Mouse (Mus musculus): ENCODE results near the gene Myo5c. TPM values are rescaled to one million over a fixed set of nuclear protein-coding genes. Genes with fewer than 3 reads are reported as not detected.
A peak's percentile ranks its signal among the peaks of the same experiment; 100 is the strongest.

Myo5c gene
- total and polyA plus RNA-seq, 3 experiments, result 0.13 TPM; not detected in 2

DNA sequence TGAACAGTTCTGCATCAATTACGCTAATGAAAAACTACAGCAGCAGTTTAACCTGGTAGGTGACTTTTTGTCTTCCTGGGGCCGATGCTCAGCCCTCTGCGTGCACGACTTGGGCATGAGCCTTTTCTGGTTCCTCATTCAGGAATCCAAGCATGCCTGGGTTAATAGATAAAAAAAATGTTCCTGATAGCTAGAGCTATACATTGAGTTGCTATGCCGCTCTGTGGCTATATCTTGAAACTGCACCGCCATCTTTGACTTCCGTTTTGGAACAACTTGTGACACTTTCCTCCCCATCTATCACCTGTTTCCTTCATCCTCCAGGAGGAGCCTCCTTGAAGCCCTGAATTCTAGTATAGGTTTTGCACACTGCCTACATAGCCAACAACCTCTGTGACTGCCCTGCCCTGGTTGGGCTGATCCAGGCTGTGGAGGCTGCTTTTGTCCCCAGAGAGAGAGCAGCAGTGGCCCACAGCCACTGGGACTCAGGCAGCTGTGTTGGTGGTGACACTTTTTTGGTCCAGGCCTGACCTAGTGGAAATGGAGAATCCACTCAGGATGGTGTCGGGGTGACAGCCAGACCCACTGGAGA is 30.5 kb downstream of the Myo5c start (continued):
- TF ChIP-seq MAFK (IDR thresholded peaks at IDR 0.05; ENCODE audit: borderline replicate concordance, low read depth, low read length) (no peak), NRF1 (IDR thresholded peaks at IDR 0.05; ENCODE audit: insufficient read depth, low read depth, low read length, poor library complexity, severe bottlenecking) (peak; percentile 39; the same call in 1 of the 2 replicates), KAT2A (conservative IDR thresholded peaks at IDR 0.05; ENCODE audit: low read depth, low read length) (peak; percentile 45; the same call in 1 of the 2 replicates), ETS1 (IDR thresholded peaks at IDR 0.05; ENCODE audit: low read depth, low read length) (peak; percentile 91), USF1 (IDR thresholded peaks at IDR 0.05; ENCODE audit: low read depth, low read length) (peak; percentile 18; the same call in 1 of the 2 replicates), ZNF384 (IDR thresholded peaks at IDR 0.05; ENCODE audit: low read depth, low read length) (peak; percentile 97), GATA1 (IDR thresholded peaks at IDR 0.05; ENCODE audit: low read depth, low read length) (peak; percentile 96), POLR2AphosphoS2 (IDR thresholded peaks at IDR 0.05; ENCODE audit: low read length) (no peak), MXI1 (IDR thresholded peaks at IDR 0.05; ENCODE audit: low read depth, low read length) (peak; percentile 80), CTCF (IDR thresholded peaks at IDR 0.05 in 2 of 3, conservative IDR thresholded peaks at IDR 0.05 in 1 of 3; ENCODE audit: control insufficient read depth in 1 of 3, insufficient read depth in 1 of 3, low read depth in 2 of 3, low read length in 3 of 3, poor library complexity in 1 of 3, severe bottlenecking in 1 of 3) (peak; percentile 31 to 90 (median 45); a peak in 4 of 6 replicates), EP300 (IDR thresholded peaks at IDR 0.05; ENCODE audit: low read depth in 1 of 2, low read length in 2 of 2) (peak; percentile 91), E2F4 (IDR thresholded peaks at IDR 0.05; ENCODE audit: borderline replicate concordance, low read depth, low read length) (no peak), TBP (IDR thresholded peaks at IDR 0.05; ENCODE audit: low read depth, low read length) (peak; percentile 59; the same call in 1 of the 2 replicates), MAX (IDR thresholded peaks at IDR 0.05; ENCODE audit: low read length) (peak; percentile 79), UBTF (IDR thresholded peaks at IDR 0.05; ENCODE audit: borderline replicate concordance, insufficient read depth, low read depth, low read length) (no peak), RAD21 (IDR thresholded peaks at IDR 0.05; ENCODE audit: low read depth, low read length) (peak; percentile 93)

DNA sequence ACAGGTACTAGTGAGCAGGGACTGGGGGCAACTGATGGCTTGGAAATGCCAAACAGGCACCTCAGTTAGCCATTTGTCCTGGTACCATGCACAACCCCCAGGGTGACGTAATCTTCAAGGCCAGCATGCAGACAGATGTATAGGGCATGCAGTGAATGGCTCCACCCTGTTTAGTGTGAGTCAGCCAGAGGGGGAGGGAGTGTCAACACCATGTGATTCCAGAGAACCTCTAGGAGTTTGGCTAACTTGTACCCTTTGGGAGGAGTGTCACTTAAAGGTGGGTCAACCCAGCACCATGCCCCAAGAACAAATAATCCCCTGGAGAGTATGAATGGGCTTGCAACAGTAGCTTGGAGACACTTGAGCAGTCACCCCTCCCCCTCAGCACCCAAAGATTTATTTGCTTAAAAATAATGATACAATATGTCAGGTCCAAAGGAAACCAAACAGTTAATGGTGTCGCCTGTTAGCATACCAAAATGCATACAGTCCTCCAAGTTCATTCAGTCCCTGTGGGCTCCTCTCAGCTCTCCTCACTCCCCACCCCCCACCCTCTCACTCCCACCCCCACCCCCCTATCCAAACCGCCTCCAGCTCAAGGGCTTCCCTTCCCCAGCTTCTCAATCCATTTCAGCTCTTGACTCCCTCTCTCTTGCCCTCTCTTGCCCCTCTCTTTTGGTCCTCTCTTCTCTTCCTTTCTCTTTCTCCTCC is 32.3 kb downstream of the Myo5c start:
- Histone ChIP-seq H3K4me1 (ENCODE audit: control insufficient read depth in 1 of 2, insufficient read depth in 2 of 2, low read length in 2 of 2) (peaks cover 4 to 22% of the 10 kb centered on the region in 2 experiments), H3K9ac (ENCODE audit: control insufficient read depth, low read depth, low read length, poor library complexity, severe bottlenecking) (no peak overlapping the region), H3K27ac (ENCODE audit: control insufficient read depth, low read depth, low read length) (no peak overlapping the region), H3K36me3 (ENCODE audit: control insufficient read depth in 1 of 2, insufficient read depth in 2 of 2, low read length in 2 of 2) (peaks cover 0 to 18% of the 10 kb centered on the region in 2 experiments; a peak in 2 of 4 replicates), H3K27me3 (ENCODE audit: control insufficient read depth in 1 of 2, insufficient read depth in 2 of 2, low read length in 2 of 2) (no peaks in the 10 kb centered on the region), H3K79me2 (ENCODE audit: control insufficient read depth, insufficient read depth, low read length, poor library complexity) (no peaks in the 10 kb centered on the region), H3K4me3 (ENCODE audit: control insufficient read depth in 1 of 2, insufficient read depth in 1 of 2, low read depth in 2 of 2, low read length in 2 of 2) (no peak overlapping the region), H3K9me3 (replicated peaks; ENCODE audit: insufficient read depth, low read length) (no peaks in the 10 kb centered on the region)
- TF ChIP-seq MAFK (IDR thresholded peaks at IDR 0.05; ENCODE audit: borderline replicate concordance, low read depth, low read length) (no peak), ETS1 (IDR thresholded peaks at IDR 0.05; ENCODE audit: low read depth, low read length) (peak; percentile 60), ZNF384 (IDR thresholded peaks at IDR 0.05; ENCODE audit: low read depth, low read length) (no peak), SIN3A (IDR thresholded peaks at IDR 0.05; ENCODE audit: low read length) (no peak), USF1 (IDR thresholded peaks at IDR 0.05; ENCODE audit: low read depth, low read length) (peak; percentile 73; the same call in 1 of the 2 replicates), ZKSCAN1 (IDR thresholded peaks at IDR 0.05; ENCODE audit: low read depth, low read length) (no peak)
- DNase-seq (ENCODE audit: low read depth, low spot score), result peak; percentile 75

Measured in MEL (cell line).